Mouse (Mus musculus) cerebellum, adult 18-20 months (tissue): ENCODE data around the gene Sertad3.

ENCODE experiments used
- DNase-seq, 2 experiments: peaks; one replicate each; pipeline ENCODE4 v3.0.0; 2021

The Sertad3 gene

GRCm38 (mm10) chr7:27471390-27472120 is 2.0 kb upstream of the Sertad3 start:
- DNase-seq = no peak

GRCm38 (mm10) chr7:27472596-27472995 is 972 bp upstream of the Sertad3 start:
- no peak for DNase-seq

- no peak for DNase-seq
These were observed 394 bp downstream of the Sertad3 start for GRCm38 (mm10) chr7:27473835-27474489.

- peak; percentile 97 to 99 for DNase-seq
These were observed 954 bp downstream of the Sertad3 start for GRCm38 (mm10) chr7:27474490-27474954.

GRCm38 (mm10) chr7:27475596-27475995 is 2.0 kb downstream of the Sertad3 start:
- DNase-seq = no peak

- peak in 1 of 2 experiments; percentile 26 for DNase-seq
These were observed 2.6 kb downstream of the Sertad3 start for GRCm38 (mm10) chr7:27476098-27476635.

GRCm38 (mm10) chr7:27478561-27478960 is 5.0 kb downstream of the Sertad3 start:
- DNase-seq = no peak

- no peak for DNase-seq
These were observed 6.2 kb downstream of the Sertad3 start for GRCm38 (mm10) chr7:27479750-27480149.

GRCm38 (mm10) chr7:27480506-27480905 is 6.9 kb downstream of the Sertad3 start:
- DNase-seq = no peak

- peak in 1 of 2 experiments; percentile 30 for DNase-seq
These were observed 7.5 kb downstream of the Sertad3 start for GRCm38 (mm10) chr7:27480927-27481626.

GRCm38 (mm10) chr7:27481627-27481969 is 8.0 kb downstream of the Sertad3 start:
- DNase-seq = peak; percentile 84 to 85

GRCm38 (mm10) chr7:27483860-27484259 is 10.3 kb downstream of the Sertad3 start:
- no peak for DNase-seq

GRCm38 (mm10) chr7:27486102-27486769 is 12.7 kb downstream of the Sertad3 start:
- peak in 1 of 2 experiments; percentile 34 for DNase-seq

GRCm38 (mm10) chr7:27486770-27487697 is 13.5 kb downstream of the Sertad3 start, which contains the start of gene Sertad1:
Gene Sertad1 (plus strand): TSS chr7:27486910.
- DNase-seq = peak; percentile 100

- peak; percentile 62 to 64 for DNase-seq
These were observed 14.2 kb downstream of the Sertad3 start for GRCm38 (mm10) chr7:27487740-27488268.

- peak in 1 of 2 experiments; percentile 39 for DNase-seq
These were observed 15.8 kb downstream of the Sertad3 start for GRCm38 (mm10) chr7:27489270-27489869.

- no peak for DNase-seq
These were observed 16.6 kb downstream of the Sertad3 start for GRCm38 (mm10) chr7:27490227-27490542.

GRCm38 (mm10) chr7:27490543-27491329 is 17.2 kb downstream of the Sertad3 start:
- peak; percentile 89 to 93 for DNase-seq

GRCm38 (mm10) chr7:27491856-27492255 is 18.3 kb downstream of the Sertad3 start:
- DNase-seq = peak; percentile 8 to 22

GRCm38 (mm10) chr7:27493022-27493421 is 19.5 kb downstream of the Sertad3 start:
- no peak for DNase-seq
